Mouse (Mus musculus): ENCODE data around the gene Myo18a.

DNA sequence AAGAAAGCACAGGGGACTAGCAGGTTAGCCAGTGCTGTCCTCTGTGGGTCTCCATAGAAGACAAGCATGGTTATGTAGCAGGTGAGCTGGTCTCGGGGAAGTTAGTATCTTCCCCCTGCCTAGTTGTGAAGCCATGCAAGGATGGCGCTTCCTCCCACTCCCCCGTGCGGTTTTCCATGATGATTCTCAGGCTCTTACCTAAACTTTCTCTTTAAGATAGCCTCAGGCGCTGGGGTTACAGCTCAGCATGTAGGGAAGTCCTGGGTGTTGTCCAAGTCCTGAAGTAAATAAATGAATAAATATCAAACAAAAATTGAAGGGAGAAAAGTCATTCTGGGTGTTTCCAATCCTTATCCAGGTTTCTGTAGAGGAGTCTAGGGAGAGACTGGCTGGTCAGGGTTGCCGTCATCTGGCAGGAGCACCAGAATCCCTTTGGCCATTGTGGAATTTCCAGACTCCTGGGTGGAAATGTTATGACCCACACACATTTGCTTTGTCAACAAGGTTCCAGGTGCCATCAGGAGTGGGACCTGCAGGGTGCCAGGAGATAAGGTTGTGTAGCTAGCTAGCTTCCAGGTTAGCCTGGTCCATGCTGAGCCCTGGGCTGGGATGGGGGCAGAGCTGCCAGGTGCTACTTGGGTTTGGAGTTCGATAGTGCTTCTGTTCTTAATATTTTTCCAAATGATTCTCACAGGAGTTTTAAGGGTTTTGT is 19.2 kb downstream of the Myo18a start:
- no peak for TF ChIP-seq CTCF (IDR thresholded peaks at IDR 0.05; ENCODE audit: insufficient read depth, low read length)
- TF ChIP-seq POLR2A (IDR thresholded peaks at IDR 0.05; ENCODE audit: borderline replicate concordance, extremely low read depth, low read depth, low read length): no peak

All from lung, adult 2 months (tissue).